Mouse (Mus musculus) thymus, postnatal 10 days (tissue): Measurements from ENCODE around the gene Msantd2.
A peak's percentile ranks its signal among the peaks of the same experiment; 100 is the strongest.

ENCODE experiments used
- DNase-seq, 2 experiments: peaks; one replicate each; pipeline ENCODE4 v3.0.0; 2021; ENCODE audit warnings: low spot score in 2 of 2

Msantd2 gene

GRCm38 (mm10) chr9:37488611-37489396, at the start of gene Msantd2:
Msantd2 (plus strand) TSS chr9:37489319.
- peak; percentile 78 to 87 for DNase-seq

GRCm38 (mm10) chr9:37452401-37452800, 36.7 kb upstream of the Msantd2 start:
- no peak for DNase-seq

GRCm38 (mm10) chr9:37453328-37453727, 35.8 kb upstream of the Msantd2 start:
- no peak for DNase-seq

GRCm38 (mm10) chr9:37454011-37454492, 35.1 kb upstream of the Msantd2 start:
- no peak for DNase-seq

- DNase-seq: no peak
Measured at GRCm38 (mm10) chr9:37454991-37455390, 34.1 kb upstream of the Msantd2 start.

GRCm38 (mm10) chr9:37455868-37456267, 33.3 kb upstream of the Msantd2 start:
- DNase-seq: no peak

GRCm38 (mm10) chr9:37456481-37456910, 32.6 kb upstream of the Msantd2 start:
- no peak for DNase-seq

- no peak for DNase-seq
Measured at GRCm38 (mm10) chr9:37457151-37457550, 32.0 kb upstream of the Msantd2 start.

GRCm38 (mm10) chr9:37459665-37460042, 29.5 kb upstream of the Msantd2 start:
- DNase-seq: no peak

GRCm38 (mm10) chr9:37460043-37460960, 28.8 kb upstream of the Msantd2 start:
- no peak for DNase-seq

GRCm38 (mm10) chr9:37460961-37461340, 28.2 kb upstream of the Msantd2 start:
- DNase-seq: no peak

GRCm38 (mm10) chr9:37461571-37461970, 27.5 kb upstream of the Msantd2 start:
- no peak for DNase-seq

GRCm38 (mm10) chr9:37462764-37463163, 26.4 kb upstream of the Msantd2 start:
- peak; percentile 9 to 38 for DNase-seq

DNA sequence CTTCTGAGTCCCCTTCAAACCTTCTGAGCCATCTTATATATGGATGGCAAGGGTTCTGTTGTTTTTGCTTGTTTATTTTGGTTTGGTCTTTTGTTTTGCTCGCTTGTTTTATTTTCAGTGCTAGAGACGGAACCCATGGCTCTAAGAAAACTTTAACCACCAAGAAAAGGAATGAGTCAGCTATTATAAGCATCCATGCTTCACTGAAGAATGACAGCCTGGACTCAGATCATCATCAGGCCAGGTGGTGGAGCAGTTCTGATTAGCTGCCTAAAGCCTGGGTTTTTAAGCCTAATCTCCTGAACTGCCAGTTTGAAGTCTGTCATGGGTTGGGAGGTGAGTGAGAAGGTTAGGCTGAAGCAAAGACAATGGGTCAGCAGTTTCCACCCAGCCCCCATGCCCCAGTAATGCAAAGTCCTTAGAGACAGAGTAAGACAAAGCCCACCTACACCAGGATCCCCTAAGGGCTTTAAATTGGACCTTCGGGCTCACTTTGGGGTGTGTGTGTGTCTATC, 15.5 kb upstream of the Msantd2 start:
- no peak for DNase-seq

GRCm38 (mm10) chr9:37474923-37475322, 14.2 kb upstream of the Msantd2 start:
- DNase-seq: no peak

DNA sequence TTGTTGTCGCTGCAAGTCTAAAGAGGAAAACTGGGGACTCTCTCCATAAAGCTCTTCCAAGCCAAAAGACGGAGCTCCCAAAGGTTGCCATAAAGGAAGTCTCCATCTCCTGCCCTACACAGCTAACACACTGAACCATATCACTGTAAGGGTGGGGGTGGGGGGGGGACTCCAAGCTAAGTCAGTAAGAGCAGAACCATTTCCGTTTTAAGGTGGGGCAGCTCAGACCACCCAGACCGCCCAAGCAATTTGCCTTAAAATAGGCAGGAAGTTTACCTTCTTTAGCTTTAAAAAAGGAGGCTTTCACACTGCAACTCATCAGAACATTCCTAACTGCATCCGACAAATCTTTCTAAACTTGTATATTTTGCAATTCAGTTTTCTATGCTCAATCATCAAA, 4.0 kb upstream of the Msantd2 start:
- DNase-seq: no peak

DNA sequence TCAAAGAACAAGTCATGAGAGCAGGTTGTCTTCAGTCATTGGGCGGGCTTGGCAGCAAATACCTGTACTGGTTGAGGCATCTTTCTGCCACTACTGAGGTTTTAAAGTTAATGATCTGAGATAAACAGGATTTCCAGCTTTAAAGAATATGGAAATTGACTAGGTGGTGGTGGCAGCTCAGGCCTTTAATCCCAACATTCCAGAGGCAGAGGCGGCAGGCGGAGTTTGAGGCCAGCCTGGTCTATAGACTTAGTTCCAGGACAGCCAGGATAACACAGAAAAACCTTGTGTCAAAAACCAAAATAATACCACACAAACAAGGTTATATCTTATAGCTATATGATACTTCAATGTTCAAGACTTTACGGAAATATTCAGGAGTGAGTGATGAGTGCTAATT, 1.1 kb upstream of the Msantd2 start:
- DNase-seq: no peak

DNA sequence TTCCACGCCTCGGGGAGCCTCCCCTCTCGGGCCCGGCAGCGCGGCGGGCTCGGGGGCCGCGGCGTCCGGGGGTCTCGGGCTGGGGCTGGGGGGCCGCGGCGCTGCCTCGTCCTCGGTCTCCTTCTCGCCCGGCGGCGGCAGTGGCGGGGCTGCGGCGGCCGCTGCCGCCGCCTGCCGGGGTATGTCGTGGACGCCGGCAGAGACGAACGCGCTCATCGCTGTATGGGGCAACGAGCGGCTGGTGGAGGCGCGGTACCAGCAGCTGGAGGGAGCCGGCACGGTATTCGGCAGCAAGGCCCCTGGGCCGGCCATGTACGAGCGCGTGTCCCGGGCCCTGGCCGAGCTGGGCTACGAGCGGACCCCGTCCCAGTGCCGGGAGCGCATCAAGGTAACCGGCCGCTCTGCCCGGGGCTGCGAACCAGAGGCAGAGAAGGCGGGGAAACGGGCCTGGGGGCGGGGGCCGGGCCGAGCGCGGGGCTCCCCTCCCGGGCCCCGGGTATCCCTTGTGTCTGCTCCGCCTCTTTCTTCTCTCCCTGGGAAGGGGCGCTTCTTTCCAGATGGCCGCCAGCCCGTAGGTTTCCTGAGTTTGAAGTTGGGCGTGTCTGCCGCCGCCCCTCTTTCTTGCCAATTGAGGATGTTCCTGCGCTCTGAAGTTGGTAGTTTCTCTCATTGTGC, 464 bp downstream of the Msantd2 start:
- peak; percentile 27 for DNase-seq

DNA sequence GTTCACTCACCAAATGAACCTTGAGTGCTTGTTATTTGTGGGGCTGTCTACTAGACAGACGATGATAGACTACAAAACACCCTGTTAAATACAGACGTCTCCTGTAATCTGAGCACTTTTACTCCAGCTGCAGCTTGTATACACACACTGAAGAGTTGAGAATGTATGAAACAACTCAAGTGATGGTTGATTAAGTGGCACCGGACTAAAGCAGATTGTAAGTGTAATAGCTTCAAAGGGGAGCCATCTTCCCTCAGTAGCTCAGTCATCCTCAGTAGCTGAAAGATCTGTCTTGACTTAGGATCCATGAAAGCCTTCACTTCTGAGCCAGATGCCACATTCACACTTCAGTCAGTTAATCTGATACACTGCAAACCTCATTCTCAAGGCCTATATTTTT, 6.6 kb downstream of the Msantd2 start:
- DNase-seq: no peak

GRCm38 (mm10) chr9:37496325-37496724, 7.2 kb downstream of the Msantd2 start:
- no peak for DNase-seq

GRCm38 (mm10) chr9:37500201-37500600, 11.1 kb downstream of the Msantd2 start:
- DNase-seq: no peak

DNA sequence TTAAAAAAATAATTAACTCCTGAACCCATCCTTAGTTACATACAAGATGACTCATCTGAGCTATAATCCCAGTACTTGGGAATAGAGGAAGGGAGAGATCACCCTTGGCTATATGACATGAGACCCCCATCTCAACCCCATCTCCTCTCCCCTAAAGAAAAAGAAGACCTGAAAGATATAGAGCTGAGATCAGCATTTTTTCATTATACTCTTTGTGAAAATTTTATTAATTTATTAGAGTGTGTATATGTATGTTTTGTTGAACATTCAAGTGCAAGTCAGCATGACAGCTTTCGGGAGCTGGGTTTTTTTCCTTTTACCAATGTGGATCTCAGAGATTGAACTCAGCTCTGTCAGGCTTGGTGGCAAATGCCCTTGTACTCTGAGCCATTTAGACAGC, 12.1 kb downstream of the Msantd2 start:
- DNase-seq: no peak
